Mouse (Mus musculus): ENCODE results near the gene Majin. TPM values are rescaled to one million over a fixed set of nuclear protein-coding genes. Genes with fewer than 3 reads are reported as not detected.

Majin gene
- total RNA-seq (2015) (0.58 TPM in 1 of 2 replicates, not detected in the other), total RNA-seq (2017) (not detected in 2 replicates)

GRCm38 (mm10) chr19:6184131-6184530 is at the start of gene Majin:
TSS of gene Majin (plus strand) at chr19:6184388.
- ATAC-seq (ENCODE audit: poor library complexity, severe bottlenecking): no peak

- ATAC-seq (ENCODE audit: poor library complexity, severe bottlenecking): no peak
Measured at GRCm38 (mm10) chr19:6136397-6136796, 47.8 kb upstream of the Majin start.

GRCm38 (mm10) chr19:6139701-6140100 is 44.5 kb upstream of the Majin start:
- ATAC-seq (ENCODE audit: poor library complexity, severe bottlenecking): no peak

- no peak; the same call in 1 of the 2 replicates for ATAC-seq (ENCODE audit: poor library complexity, severe bottlenecking)
Measured at GRCm38 (mm10) chr19:6140374-6140677, 43.9 kb upstream of the Majin start.

DNA sequence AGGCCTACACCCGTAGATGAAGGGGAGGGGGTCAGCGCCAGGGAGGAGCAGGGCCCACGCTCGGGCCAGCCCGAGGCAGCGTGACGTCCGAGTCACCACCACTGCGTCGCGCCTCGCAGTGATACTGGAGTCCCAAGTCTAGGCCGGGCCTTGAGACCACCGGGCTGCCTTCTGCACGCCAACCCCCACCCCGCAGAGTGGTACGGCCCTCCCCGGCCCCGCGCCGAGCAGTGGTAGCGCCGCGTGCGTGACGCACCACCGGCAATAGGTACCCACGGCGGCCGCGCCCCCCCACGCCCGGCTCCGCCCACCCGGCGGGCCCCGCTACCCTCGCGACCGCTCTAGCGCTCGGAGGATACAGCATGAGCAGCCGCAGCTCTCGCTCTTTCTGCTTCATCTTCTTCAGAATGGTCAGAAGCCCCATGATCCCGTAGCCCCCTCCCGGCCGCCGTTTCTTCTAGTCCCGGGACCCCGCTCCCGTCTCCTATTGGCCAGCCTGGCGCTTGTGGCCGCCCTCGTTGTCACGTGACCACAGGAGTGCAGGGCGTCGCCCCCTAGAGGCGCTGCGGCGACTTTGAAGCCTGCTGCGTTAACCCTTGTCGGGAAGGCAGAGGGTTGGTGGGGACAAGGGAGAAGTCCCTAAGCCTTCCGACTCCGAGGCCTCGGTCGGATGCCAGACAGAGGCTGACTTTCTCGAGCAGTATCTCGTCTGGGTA is 43.4 kb upstream of the Majin start, which contains the start of gene Batf2:
Gene Batf2, plus strand, starts transcription at position 306 of the 716 bp plus-strand sequence.
- peak; percentile 89 for ATAC-seq (ENCODE audit: poor library complexity, severe bottlenecking)

DNA sequence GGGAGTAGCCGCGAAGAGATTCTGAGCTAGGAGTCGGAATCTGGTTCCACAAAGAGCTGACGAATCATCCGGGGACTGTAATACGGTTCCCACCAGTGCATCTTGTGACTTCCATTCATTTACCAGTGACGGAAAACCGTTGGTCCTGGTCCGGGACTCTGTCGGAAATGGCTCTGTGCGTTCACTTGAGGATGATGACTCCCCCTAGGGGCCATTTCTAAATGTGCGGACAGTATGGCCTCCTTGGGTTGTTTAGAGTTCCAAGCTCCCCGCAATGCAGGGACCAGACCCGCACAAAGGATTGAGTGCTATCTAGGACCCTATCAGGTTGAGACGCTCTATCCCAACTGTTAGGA is 42.8 kb upstream of the Majin start, which contains the start of gene Arl2:
Gene Arl2, minus strand, starts transcription at position 155 of the 356 bp plus-strand sequence.
- ATAC-seq (ENCODE audit: poor library complexity, severe bottlenecking): peak; percentile 74

GRCm38 (mm10) chr19:6144842-6145241 is 39.3 kb upstream of the Majin start:
- ATAC-seq (ENCODE audit: poor library complexity, severe bottlenecking): no peak

DNA sequence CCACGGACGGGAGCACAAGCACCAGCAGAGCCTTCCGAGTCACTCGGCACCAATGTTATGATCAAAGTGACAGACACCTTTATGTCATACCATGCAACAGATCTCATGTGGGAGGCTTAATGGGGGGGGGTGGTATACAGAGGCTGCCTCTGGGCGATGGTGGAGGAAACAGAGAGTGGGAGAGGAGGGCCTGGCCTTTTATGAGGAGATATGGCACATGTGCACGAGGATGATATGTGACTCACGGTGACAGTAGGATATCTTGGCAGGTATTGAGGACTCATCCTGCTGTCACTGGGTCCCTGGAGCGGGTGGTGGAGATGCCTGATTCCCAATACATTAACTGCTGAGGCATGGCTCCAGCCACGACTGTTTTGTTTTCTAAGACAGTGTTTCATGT is 29.0 kb upstream of the Majin start:
- no peak for ATAC-seq (ENCODE audit: poor library complexity, severe bottlenecking)

GRCm38 (mm10) chr19:6156372-6156771 is 27.8 kb upstream of the Majin start:
- no peak for ATAC-seq (ENCODE audit: poor library complexity, severe bottlenecking)

DNA sequence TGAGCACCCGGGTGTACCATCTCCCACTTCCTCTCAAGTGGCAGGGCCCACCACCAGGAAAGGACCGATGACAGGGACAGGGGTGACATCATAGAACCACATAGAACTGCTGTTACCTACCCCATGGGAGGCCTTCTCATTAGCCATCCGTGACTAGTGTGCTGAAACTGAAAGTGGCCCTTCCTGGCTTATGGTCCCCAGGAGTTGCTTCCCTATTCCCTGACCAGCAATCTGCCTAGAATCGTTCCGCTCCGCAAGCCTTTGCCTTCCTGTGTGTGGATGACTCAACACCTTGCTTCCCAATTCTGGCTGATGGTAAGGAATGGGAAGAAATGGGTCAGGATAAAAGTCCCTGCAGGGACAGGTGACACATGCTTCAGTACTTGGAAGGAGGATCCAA is 27.0 kb upstream of the Majin start:
- ATAC-seq (ENCODE audit: poor library complexity, severe bottlenecking): peak; percentile 71

- no peak for ATAC-seq (ENCODE audit: poor library complexity, severe bottlenecking)
Measured at GRCm38 (mm10) chr19:6163872-6164547, 20.2 kb upstream of the Majin start.

GRCm38 (mm10) chr19:6166750-6167149 is 17.4 kb upstream of the Majin start:
- no peak for ATAC-seq (ENCODE audit: poor library complexity, severe bottlenecking)

- ATAC-seq (ENCODE audit: poor library complexity, severe bottlenecking): no peak
Measured at GRCm38 (mm10) chr19:6171215-6171614, 13.0 kb upstream of the Majin start.

GRCm38 (mm10) chr19:6174771-6175170 is 9.4 kb upstream of the Majin start:
- no peak for ATAC-seq (ENCODE audit: poor library complexity, severe bottlenecking)

- no peak for ATAC-seq (ENCODE audit: poor library complexity, severe bottlenecking)
Measured at GRCm38 (mm10) chr19:6178775-6179174, 5.4 kb upstream of the Majin start.

- no peak for ATAC-seq (ENCODE audit: poor library complexity, severe bottlenecking)
Measured at GRCm38 (mm10) chr19:6181629-6182028, 2.6 kb upstream of the Majin start.

- peak; percentile 69 for ATAC-seq (ENCODE audit: poor library complexity, severe bottlenecking)
Measured at GRCm38 (mm10) chr19:6182534-6182933, 1.7 kb upstream of the Majin start.

DNA sequence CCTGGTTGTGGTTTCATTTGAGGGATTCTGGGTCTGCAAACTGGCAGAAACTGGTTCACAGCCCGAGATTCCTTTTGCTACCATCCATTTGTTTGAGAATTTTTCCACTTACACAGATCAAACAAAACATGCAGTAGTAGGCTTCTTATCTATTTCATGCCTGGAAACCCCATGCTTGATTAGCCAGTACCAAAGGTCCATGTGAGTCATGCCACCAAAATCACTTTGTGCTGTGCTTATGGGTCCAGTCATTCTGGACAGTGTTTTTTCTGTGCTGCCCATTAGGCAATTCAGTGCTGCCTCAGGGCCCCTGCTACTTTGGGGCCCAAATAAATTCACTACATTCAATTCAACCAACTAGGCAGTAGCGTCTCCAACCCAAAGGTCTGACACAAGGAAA is 20.1 kb downstream of the Majin start:
- no peak for ATAC-seq (ENCODE audit: poor library complexity, severe bottlenecking)

- no peak for ATAC-seq (ENCODE audit: poor library complexity, severe bottlenecking)
Measured at GRCm38 (mm10) chr19:6206716-6207115, 22.5 kb downstream of the Majin start.

- no peak for ATAC-seq (ENCODE audit: poor library complexity, severe bottlenecking)
Measured at GRCm38 (mm10) chr19:6216046-6216705, 32.0 kb downstream of the Majin start.

DNA sequence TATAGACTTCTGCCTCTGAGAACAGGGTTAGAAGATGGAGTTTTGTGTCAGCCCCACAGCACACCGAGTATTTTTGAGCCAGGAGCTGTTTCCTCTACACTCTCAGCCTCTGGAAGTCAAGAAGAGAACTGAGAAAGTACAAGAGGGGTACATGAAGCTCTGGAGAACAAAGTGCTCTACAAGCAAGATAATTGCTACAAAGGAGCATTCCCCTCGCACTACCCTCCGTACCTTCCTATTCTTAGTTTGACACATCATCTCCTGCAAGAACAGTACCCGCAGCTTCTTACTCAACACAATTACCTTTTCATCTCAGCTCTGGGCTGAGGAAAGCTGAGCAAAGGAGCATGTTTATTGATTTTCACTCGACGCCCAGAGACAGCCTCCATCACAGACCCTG is 34.4 kb downstream of the Majin start:
- ATAC-seq (ENCODE audit: poor library complexity, severe bottlenecking): no peak

GRCm38 (mm10) chr19:6226135-6226534 is 41.9 kb downstream of the Majin start, which contains the start of gene Gpha2:
TSS of gene Gpha2 (plus strand) at chr19:6226380.
- no peak for ATAC-seq (ENCODE audit: poor library complexity, severe bottlenecking)

Measured in megakaryocyte, adult 5-6 weeks (primary cell).